ENCODE assay signal across 8 mouse cellular contexts in genomic region chr4:89145409-89145808, GRCm38 (mm10). TPM values are rescaled to one million over a fixed set of nuclear protein-coding genes. Genes with fewer than 3 reads are reported as not detected.
A peak's percentile ranks its signal among the peaks of the same experiment; 100 is the strongest.
DNase-seq lines count a peak whose midpoint lies in the region; ATAC-seq lines count a peak whose summit lies in the region.

No protein-coding gene starts in this region.

- no peaks in the 10 kb centered on the region; the same call in 1 of the 2 replicates for H3K36me3 ChIP-seq in forebrain, embryonic 11.5 days (ENCODE audit: control insufficient read depth, insufficient read depth, low read length)
- H3K36me3 ChIP-seq in liver, embryonic 15.5 days (replicated peaks): peaks cover 16% of the 10 kb centered on the region
- peaks cover 16% of the 10 kb centered on the region for H3K36me3 ChIP-seq in neural tube, embryonic 13.5 days

- H3K27ac ChIP-seq in forebrain, embryonic 11.5 days (ENCODE audit: low read depth, low read length): no peak overlapping the region
- no peak overlapping the region for H3K27ac ChIP-seq in liver, embryonic 15.5 days (replicated peaks)
- no peak overlapping the region for H3K27ac ChIP-seq in neural tube, embryonic 13.5 days (replicated peaks)

- no peaks in the 10 kb centered on the region for H3K27me3 ChIP-seq in forebrain, embryonic 11.5 days (ENCODE audit: control insufficient read depth, insufficient read depth, low read length)
- no peaks in the 10 kb centered on the region for H3K27me3 ChIP-seq in liver, embryonic 15.5 days
- H3K27me3 ChIP-seq in neural tube, embryonic 13.5 days: no peaks in the 10 kb centered on the region

- H3K4me1 ChIP-seq in forebrain, embryonic 11.5 days (replicated peaks; ENCODE audit: control insufficient read depth, insufficient read depth, low read length): no peaks in the 10 kb centered on the region
- peaks cover 14% of the 10 kb centered on the region for H3K4me1 ChIP-seq in liver, embryonic 15.5 days (replicated peaks)
- no peaks in the 10 kb centered on the region for H3K4me1 ChIP-seq in neural tube, embryonic 13.5 days (replicated peaks)

- no peak overlapping the region for H3K4me2 ChIP-seq in forebrain, embryonic 11.5 days (ENCODE audit: low read depth, low read length, severe bottlenecking)
- no peak overlapping the region for H3K4me2 ChIP-seq in liver, embryonic 15.5 days
- H3K4me2 ChIP-seq in neural tube, embryonic 13.5 days: no peak overlapping the region

- no peaks in the 10 kb centered on the region for H3K9me3 ChIP-seq in forebrain, embryonic 11.5 days (ENCODE audit: control insufficient read depth, low read length)
- no peaks in the 10 kb centered on the region for H3K9me3 ChIP-seq in liver, embryonic 15.5 days (replicated peaks)
- H3K9me3 ChIP-seq in neural tube, embryonic 13.5 days: no peaks in the 10 kb centered on the region

- H3K9ac ChIP-seq in forebrain, embryonic 11.5 days (ENCODE audit: low read length): no peak overlapping the region
- H3K9ac ChIP-seq in liver, embryonic 15.5 days: no peak overlapping the region
- H3K9ac ChIP-seq in neural tube, embryonic 13.5 days: no peak overlapping the region

- DNase-seq in CD4-positive, CD25-positive, alpha-beta regulatory T cell, adult 2 months (ENCODE audit: low read depth, low spot score): peak; percentile 90
- peak; percentile 83 for DNase-seq in brain, adult 2 months (ENCODE audit: low read depth, low spot score)
- peak; percentile 84 for DNase-seq in forebrain, embryonic 11.5 days (ENCODE audit: low spot score)
- DNase-seq in heart, postnatal 14 days: peak; percentile 84 to 87
- DNase-seq in kidney, postnatal 36 days: peak; percentile 63 to 89
- DNase-seq in testis, postnatal 10 days (ENCODE audit: low spot score): peak; percentile 87

- 45% methylated on average over 6 of the region's 6 CpGs for WGBS in forebrain, embryonic 11.5 days
- 39% methylated on average over 6 of the region's 6 CpGs for WGBS in liver, embryonic 15.5 days (ENCODE audit: insufficient replicate concordance)
- WGBS in neural tube, embryonic 13.5 days: 47% methylated on average over 6 of the region's 6 CpGs

- no peak overlapping the region for H3K4me3 ChIP-seq in forebrain, embryonic 11.5 days (ENCODE audit: low read depth, low read length)
- H3K4me3 ChIP-seq in liver, embryonic 15.5 days (replicated peaks): no peak overlapping the region
- H3K4me3 ChIP-seq in neural tube, embryonic 13.5 days: no peak overlapping the region

- peak; percentile 60 for ATAC-seq in forebrain, embryonic 11.5 days (replicated peaks; ENCODE audit: low FRiP score)
- ATAC-seq in liver, embryonic 15.5 days (ENCODE audit: insufficient read depth): peak; percentile 22; the same call in 1 of the 2 replicates
- peak; percentile 78 for ATAC-seq in neural tube, embryonic 13.5 days (ENCODE audit: low read depth)

- intact Hi-C loops in heart, postnatal 14 days (cut with DNase I): loop anchor here (1.0 kb wide), 1 partner anchor 379 kb away; no protein-coding TSS in a partner anchor

RNA-seq across cellular contexts. Expression of gene Mtap, which starts 8.5 kb away (rescaled TPM):
- polyA plus RNA-seq in forebrain, embryonic 11.5 days (2014; fragmentation: Nextera tagmentation; extraction: Ambion mirVana): 103 and 110 TPM in 2 replicates
- total RNA-seq in heart, postnatal 14 days (2021): 10 to 100 TPM; 17.3 to 17.5 TPM
- 18.0 and 18.4 TPM in 2 replicates for polyA plus RNA-seq in liver, embryonic 15.5 days (2015; fragmentation: Nextera tagmentation; extraction: Ambion mirVana)
- polyA plus RNA-seq in neural tube, embryonic 13.5 days (2015; fragmentation: Nextera tagmentation; extraction: Ambion mirVana): 23.9 and 28.8 TPM in 2 replicates

Comparison
In these comparisons a context has a peak if more than half of its experiments do, and no peak if none do; other contexts are left out.
1. ATAC-seq: peak in every context shown above with its lines; median percentile 78 in neural tube, embryonic 13.5 days; 60 in forebrain, embryonic 11.5 days; 22 in liver, embryonic 15.5 days.